Mouse (Mus musculus): Measurements from ENCODE around the gene Acox3.
"Not testable (repeated sequence)": the region's sequence is repeated elsewhere in the genome, so short reads cannot be mapped to it uniquely, and the experiment has no call there.

The Acox3 gene

DNA sequence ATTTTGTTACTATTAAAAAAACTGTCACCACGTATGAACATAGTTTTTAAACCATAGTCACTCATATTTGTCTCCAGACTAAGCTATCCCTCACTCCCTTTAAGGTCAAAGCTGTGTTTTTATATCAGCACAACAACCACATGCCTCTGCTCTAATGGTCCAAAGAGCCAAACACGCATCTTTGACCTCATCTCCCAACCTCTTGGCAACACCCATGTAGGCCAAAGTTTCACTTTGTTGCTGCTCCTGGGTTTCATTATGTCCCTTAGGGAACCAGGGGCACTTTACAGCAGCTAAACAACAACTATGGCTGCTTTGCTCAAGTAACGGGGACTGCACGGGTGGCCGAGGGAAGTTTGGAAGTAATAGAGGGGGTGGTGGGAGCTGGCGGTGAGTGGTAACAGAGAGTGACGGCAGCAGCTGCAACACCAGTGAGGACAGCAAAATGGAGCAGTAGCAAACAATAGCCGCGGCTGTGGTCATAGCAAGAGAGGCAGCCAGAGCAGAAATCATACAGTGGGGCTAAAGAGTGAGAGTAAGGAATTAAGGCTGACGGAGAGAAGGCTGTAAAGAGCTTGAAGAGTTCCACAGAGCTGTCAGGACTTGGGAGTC, 6.3 kb upstream of the Acox3 start:
- DNase-seq (ENCODE audit: low read depth, low spot score), result no peak

DNA sequence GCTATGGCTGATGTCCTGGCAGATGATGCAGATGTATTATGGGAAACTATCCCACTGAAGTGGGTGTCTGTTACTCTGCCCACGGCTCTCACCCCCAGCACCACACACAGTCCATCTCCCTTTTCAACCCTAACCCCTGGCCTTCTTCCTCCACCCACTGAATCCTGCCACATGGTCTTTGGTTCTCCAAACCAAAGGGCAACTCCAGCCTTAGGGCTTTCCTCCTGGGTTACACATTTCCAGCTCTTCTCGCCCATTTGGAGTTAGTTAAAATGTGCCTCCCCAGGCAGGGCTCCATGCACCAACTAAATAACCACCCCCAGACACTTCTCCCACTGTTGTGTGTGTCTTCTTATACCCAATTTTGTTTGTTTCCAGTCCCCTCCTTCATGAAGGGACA, 4.4 kb upstream of the Acox3 start:
- DNase-seq (ENCODE audit: low read depth, low spot score), result no peak

DNA sequence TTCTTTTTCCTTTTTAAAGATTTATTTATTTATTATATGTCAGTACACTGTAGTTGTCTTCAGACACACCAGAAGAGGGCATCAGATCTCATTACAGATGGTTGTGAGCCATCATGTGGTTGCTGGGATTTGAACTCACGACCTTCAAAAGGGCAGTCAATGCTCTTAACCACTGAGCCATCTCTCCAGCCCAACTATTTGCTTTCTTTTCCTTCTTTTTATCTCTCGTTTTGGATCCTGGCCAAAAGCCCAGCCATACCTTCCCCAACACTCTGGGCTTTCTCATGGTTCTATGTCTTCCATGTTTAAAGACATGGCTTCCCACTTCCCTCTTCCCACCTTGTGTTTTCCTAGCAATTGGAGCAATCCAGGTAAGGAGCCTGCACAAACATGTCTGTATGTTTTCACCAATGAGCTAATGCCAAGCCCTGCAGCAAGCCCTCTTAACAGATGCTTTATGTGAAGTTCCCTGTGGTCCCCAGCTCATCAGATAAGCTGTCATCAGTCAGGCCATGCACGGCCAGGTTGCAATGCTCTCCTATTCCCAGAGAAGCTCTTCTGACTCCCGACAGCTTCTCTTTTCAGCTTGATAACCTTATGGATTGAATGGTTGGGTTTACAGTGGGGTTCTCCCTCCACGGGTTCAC, 3.5 kb upstream of the Acox3 start:
- no peak for DNase-seq (ENCODE audit: low read depth, low spot score)

DNA sequence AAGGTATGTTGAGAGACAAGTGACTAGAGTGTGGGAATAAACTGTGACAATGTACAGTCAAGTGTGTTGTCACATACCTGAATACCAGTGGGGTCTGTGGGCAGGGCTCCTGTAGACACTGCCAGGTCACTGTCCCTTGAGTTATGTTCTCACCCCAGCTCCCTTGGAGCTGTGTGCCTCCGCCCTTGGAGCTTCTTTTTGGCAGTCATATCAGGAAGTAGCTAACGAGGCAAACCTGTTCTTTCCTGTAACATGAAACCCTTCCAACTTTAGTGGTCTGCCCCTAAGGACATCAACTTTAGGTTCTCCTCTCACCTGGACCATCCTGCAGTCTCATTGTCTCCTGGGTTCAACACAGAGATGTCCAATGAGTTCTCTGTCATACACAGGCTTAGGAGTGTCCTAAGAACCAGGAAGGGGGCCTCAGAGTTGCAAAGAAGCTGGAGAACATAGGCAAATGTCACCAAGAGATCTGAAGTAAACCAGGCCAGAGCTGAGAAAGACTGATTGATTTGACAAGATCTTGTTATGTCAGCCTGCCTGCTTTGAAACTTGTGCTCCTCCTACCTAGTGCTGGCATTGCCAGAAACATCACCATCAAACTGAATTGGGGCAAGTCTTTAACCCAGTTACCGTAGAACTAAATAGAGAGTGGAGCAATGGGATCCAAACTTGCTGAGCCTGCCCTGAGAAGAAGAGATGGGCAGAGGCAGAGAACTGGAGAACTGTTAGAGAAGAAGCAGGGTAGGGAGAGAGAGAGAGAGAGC, 2.5 kb upstream of the Acox3 start:
- DNase-seq (ENCODE audit: low read depth, low spot score), result no peak

DNA sequence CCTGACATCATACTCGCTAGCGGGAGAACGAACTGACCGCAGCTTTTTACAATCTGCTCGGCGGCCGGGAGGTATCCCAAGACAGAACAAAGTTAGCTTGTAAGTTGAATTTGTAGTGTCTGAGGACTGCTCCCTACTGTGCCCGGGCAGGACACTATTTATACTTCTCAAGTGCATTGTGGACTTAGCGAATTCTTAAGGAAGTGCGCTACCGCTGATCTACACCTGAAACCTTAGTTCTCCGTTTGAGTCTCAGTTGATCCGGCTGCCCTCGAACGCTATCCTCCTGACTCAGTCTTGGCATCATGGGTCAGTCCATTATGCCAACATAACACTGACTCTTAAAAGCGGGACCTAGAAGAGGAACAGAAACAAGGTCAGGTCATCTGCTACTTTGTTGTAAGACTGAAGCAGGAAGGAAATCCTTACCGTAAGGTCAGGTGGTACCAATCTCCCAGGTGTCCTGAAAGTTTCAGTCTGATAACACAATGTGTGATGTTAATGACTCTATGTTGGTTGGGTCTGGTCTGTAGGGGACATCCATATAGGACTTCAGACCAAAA, 462 bp downstream of the Acox3 start:
- DNase-seq (ENCODE audit: low read depth, low spot score), result no peak

DNA sequence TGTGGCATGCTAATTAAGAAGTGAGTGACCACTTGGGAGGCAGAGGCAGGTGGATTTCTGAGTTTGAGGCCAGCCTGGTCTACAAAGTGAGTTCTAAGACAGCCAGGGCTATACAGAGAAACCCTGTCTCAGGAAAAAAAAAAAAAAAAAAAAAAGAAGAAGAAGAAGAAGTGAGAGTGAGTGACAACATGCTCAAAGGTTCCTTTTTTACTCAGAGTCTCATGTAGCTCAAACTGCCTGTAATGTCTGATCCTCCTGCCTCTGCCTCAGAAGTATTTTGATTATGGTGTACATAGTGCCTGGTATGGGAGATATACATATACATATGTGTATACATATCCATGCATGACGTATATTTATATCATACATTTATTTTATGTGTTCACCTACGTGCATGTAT, 1.4 kb downstream of the Acox3 start:
- not testable (repeated sequence) for DNase-seq (ENCODE audit: low read depth, low spot score)

DNA sequence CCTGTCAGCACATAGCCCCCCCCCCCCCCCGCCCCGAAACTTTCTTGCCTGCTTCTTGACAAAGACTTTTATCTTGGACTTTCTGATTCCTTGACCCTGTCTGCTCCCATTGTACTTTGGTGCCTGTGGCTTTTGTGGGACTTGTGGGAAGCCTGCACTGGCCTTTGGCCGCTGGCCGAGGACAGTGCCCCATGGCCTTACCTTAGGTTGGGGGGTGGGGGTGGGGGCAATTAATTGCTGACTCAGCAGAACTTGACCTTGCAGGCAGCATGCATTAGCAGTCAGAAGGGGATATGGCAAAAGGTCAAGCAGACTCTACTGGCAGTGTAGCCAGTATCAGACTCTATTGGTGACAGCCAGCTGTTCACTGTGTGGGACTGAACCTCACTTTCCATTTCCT, 8.7 kb downstream of the Acox3 start:
- DNase-seq (ENCODE audit: low read depth, low spot score), result no peak

DNA sequence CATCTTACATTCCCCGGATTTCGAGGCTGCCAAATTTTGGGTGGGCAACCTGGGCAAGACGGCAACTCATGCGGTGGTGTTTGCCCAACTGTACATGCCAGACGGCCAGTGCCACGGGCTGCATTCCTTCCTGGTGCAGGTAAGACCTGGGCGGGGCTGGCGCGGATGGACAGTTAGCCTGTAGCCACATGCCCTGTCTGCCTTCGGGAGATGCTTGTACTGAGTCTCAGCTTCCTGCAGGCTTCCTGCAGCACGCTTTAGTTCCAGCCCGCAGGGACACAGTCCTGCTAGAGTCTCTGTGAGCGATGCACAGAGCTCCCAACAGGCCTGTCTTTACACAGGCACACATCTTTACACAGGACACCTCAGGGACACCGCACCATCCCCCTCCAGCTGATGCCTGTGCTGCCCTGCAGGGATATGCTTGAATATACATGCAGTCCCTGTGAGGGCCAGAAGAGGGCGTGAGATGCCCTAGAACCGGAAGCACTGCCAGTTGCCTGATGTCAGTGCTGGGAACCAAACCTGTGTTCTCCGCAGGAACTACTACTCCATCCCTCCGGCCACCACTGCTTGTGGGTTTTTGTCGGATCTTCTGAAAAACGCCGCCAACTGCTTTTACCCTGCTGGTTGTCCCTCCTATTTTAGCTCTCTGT, 9.4 kb downstream of the Acox3 start:
- DNase-seq (ENCODE audit: low read depth, low spot score), result no peak

DNA sequence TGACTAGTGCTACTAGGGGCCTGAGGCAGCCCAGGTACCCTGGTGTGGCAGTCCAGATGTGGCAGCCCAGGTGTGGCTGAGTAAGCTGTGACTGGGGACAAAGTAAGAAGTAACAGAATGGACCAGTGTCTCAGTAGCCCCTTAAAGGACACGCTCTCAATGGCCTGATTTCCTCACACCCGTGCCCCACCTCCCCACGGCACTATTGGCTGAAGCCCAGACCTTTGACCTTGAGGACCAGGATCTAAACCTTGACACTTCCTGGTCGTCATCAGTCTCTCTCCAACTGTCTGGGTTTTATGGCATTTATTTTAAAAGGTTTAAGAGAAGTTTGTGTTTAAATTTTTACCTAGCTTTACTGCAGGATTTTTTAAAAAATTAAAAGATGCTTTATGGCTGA, 10.0 kb downstream of the Acox3 start:
- no peak for DNase-seq (ENCODE audit: low read depth, low spot score)

DNA sequence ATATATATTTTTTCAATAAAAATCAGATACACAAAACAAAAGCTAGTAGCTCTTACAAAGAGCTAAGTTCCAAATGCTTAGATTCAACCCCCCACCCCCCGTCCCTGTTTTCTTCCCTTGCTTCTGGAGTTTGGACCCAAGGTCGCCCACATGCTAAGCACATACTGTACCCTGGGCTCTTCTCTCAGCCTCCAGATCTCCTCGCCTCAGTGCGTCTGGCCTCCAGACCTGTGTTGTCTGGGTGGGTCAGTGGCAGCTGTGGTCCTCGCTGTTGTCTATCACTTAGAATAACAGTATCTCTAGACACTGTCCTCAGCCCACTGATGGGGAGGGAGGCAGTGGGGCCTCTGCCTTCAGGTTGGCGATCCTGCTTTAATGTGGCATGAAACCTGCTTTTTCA, 10.4 kb downstream of the Acox3 start:
- no peak for DNase-seq (ENCODE audit: low read depth, low spot score)

DNA sequence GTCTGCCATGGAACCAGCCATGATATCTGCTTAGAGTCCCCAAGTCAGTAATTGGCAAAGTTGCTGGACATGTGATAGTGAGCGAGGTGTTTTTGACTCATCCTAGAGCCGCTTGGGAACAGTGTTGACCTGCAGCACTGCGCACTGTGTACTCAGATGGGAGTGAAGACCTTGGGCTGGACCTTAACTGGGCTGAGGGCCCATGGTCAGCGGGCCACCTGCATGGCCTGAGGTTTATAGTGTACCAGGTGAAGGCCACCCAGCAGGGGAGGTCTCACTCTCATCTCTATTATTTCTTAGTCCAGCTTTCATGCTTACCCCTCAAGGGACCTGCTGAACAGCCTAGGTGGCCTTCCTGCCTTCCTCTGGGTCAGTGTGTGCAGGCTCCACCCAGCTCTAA, 11.9 kb downstream of the Acox3 start:
- DNase-seq (ENCODE audit: low read depth, low spot score), result no peak

DNA sequence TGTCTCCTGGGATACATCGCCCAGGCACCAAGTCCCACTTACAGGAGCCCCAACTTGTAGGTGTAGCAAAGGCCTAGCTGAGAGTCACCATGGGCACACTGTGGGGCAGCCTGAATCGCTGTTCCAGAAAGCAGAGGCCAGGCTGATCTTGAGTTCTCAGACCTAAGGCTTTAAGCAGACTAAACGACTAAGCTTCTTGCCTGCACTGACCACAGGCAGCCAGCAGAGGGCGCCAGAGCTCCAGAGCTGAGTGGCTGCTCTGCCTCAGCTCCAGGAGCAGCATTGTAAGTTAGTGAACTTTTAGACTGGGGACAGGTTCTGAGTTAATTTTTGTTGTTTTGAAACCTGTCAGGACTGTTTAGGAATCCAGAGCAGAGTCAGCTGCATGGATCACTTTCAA, 12.9 kb downstream of the Acox3 start:
- peak; percentile 74 for DNase-seq (ENCODE audit: low read depth, low spot score)

DNA sequence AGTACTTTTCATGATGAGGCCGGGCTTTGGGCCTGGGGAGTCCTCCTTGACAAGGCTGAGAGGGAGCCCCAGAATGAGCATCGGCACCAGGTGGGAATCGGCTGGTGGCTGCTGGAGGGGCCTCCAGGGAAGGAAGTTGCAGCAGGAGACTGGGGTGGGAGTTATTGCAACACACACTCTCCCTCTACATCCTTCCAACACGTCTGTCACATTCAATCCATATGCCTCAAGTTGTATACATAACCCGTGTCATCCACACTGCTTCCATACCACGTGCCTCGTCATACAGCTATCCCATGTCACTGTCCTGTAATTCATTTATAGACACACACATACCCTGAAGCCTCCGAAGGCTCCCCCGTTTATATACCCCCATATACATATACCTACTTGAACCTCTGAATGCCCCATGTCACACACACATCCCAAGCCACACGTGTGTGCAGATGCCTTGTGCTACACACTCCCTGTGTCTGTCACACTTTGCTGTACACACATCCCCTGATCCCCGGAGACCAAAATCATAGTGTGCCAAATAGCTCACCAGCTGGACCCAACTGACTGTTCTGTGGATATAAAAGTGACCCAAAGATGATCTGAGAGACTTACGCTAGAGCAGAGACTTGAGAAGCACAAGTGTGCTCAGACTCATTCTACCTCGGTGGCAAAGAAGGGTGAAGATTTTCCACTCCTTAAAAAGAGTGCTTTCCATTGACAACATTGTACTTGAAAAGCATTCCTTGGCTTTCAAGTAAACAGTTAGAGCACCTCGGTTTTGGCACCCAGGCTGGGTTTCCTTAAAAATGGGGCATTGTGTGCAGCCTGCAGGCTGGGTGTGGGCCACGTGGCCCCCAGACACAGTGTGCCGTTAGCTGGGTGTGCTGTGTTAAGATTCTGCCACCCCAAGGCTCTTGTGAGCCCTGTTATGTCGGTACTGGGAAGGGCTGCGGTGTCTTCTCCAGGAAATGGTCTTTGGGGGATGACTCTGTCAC, 13.6 kb downstream of the Acox3 start:
- no peak for DNase-seq (ENCODE audit: low read depth, low spot score)

DNA sequence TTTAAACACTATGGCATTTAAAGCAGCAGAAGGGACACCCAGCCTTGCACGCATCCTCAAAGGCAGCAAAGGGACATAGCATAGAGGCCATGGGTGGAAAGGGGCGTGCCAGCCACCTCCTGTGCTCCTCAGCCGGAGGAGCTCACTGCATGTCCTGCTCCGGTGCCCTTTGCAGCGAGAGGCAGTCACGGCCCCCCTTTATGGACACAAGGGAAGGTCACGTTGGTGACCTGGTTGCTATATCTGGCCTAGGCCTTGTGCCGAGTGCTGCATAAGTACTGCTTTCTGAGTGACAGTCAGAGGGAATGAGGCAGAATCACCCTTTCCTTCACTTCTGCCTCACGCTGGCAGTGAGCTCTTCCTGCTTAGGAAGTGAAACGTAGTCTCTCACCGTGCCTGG, 17.4 kb downstream of the Acox3 start:
- no peak for DNase-seq (ENCODE audit: low read depth, low spot score)

DNA sequence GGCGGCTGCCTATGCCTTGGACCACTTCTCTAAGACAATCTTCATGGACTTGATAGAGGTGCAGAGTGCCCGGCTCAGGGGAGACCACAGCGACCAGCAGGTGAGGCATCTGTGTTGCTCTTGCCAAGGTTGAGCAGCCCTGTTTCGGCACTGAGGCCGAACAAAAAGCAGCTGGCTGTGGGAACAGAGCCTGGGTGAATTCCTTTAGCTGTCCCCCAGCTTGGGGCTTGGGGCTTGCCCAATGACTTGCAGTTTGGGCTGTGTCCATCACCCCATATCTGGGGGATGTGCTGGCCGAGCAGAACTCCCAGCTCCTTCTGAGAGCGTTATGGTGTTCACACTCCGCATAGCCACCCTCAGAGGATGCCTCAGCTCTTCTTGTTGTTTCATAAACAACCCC, 18.7 kb downstream of the Acox3 start:
- DNase-seq (ENCODE audit: low read depth, low spot score), result no peak

DNA sequence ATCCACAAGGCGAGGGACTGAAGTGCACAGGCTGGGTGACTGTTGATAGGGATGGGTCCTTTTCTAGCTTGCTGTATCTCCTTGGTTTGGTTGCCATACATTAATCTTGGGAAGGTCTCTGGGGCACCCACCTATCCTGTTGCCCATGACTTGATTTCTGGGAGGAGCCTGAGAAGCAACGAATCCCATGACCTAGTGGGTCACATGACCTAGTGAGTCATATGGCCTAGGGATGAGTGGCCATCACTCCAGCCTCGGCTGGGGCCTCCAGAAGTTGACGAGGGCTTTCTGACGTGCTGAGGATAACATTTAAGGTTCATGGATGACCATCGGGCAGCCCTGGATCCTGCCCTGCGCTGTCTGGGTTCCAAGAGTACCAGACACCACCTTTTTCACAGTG, 22.5 kb downstream of the Acox3 start:
- no peak for DNase-seq (ENCODE audit: low read depth, low spot score)

DNA sequence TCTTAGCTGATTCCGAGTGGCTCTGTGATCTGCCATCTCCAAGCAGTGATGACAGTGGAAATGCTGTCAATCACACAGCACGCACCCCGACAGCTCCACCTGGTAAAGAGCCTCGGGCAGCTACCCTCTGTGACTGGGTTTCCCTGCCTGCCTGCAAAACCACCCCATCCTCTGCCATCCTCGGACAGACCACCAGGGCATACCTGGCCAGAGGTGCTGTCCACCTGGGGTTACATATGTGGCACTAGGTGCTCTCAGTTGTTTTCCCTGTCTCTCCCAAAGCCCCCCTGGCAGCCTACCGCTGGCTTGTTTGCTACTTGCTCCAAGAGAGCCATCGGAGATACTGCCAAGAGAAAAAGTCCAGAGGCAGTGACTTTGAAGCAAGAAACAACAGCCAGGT, 24.0 kb downstream of the Acox3 start:
- DNase-seq (ENCODE audit: low read depth, low spot score), result no peak

DNA sequence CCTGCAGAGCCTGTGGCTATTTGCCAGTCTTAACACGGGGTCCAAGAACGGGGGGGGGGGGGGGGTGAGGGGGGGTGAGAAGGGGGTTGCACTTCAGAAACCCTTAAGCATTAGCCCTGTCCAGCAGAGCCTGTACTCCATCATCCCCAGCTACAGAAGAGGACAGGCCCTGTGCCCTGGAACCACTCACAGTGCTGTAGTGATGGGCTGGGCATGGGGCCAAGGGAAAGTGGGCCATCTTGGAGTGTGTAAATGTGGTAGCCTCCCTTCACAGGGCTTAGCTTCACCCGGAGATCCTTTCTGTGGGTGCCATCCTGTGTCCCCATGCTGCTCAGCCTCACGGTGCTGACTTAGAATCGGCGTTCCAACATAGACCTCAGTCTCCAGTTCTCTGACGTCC, 24.9 kb downstream of the Acox3 start:
- no peak for DNase-seq (ENCODE audit: low read depth, low spot score)

DNA sequence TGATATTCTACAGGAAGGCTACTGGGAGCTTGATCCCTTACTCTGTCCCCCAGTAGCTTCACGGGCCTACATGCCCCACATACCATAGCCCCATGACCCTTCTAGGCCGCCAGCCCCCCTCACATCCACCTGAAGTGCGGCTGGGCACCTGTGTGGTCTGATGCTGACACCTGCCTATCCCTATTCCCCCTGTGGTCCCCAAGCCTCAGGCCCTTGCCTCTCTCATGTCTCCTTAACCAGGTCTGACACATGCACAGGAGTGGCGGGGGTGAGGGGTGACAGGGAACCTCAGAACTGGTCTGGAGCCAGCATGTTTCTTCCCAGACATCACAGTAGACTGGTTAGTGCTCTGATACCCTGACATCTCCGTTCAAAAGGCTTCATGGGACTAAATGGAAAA, 25.7 kb downstream of the Acox3 start:
- DNase-seq (ENCODE audit: low read depth, low spot score), result no peak

DNA sequence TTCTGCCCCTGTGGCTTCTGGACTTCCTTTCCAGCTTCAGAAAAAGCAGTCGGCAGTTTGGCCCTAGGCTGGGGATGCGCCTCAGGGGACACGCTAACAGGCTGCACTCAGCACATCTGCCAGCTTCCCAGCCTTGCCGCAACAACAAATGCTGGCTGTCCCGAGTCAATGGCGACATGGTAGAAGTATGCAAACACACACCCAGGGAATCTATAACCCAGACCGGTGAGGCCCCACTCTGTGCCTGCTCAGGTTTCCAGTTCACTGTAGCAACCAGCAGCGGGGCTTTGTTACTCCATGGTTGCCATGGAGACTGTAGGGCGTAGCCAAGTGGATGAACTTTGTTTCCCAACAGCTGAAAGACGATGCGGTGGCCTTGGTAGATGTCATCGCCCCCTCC, 26.5 kb downstream of the Acox3 start:
- DNase-seq (ENCODE audit: low read depth, low spot score), result peak; percentile 67

DNA sequence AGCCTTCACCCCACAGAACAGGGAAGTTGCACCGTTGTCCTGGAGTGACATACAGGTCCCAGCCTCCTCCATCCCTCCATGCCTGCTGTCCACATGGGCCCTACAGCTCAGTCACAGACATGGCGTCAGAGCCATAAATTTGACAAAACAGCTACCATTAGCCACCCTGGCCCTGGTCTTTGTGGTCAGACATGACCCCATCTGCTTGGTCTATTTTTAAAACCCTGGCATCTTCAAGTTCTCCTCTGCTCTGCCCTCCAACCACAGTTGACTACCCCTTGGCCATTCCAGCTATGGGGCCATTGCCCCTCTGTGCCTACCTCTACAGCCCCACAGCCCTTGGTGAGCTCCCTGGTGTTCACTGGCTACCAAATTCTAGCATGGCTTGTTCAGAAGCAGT, 27.1 kb downstream of the Acox3 start:
- no peak for DNase-seq (ENCODE audit: low read depth, low spot score)
